Mouse (Mus musculus): ENCODE results near the gene Fam111a. TPM values are rescaled to one million over a fixed set of nuclear protein-coding genes. Genes with fewer than 3 reads are reported as not detected.

Fam111a gene
- polyA plus RNA-seq, 1 experiment from 2014 or later = 7.4 TPM

DNA sequence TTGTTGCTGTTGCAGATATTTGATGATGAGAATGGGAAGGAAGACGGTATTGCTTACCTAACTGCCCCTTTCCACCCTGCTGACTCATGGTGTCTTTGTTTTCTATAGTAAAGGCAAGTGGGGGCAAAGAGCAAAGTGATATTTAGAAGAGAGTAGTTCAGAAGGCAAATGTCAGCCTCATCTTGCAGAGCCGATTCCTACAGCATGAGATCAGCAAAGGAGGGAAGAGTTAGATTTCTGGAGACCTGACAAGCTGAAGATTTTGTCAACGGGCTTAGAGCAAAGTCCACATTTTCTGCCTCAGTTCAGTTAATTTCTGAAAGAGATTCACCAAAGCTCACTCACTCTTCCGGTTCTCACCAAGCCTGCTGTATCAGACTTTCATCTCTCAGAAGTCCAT, 87.6 kb downstream of the Fam111a start, which contains the start of gene Glyat:
Gene Glyat, plus strand, starts transcription at position 133 of the 400 bp plus-strand sequence.
- H3K27me3 ChIP-seq (replicated peaks; ENCODE audit: insufficient read depth, low read length) = no peaks in the 10 kb centered on the region
- no peak within 1 kb of the TSS for H3K4me3 ChIP-seq (ENCODE audit: low read depth, low read length)
- H3K36me3 ChIP-seq (ENCODE audit: insufficient read depth, low read length) = no peaks in the 10 kb centered on the region
- no peak for ATAC-seq
- H3K9me3 ChIP-seq (ENCODE audit: low read length) = no peaks in the 10 kb centered on the region
- WGBS = 68% methylated on average over 4 of the region's 4 CpGs
- H3K4me2 ChIP-seq (replicated peaks; ENCODE audit: low read depth, low read length) = no peak within 1 kb of the TSS
- H3K27ac ChIP-seq (ENCODE audit: low read length) = no peak within 1 kb of the TSS
- H3K4me1 ChIP-seq (ENCODE audit: insufficient read depth, low read depth, low read length) = no peaks in the 10 kb centered on the region
- TF ChIP-seq CTCF (IDR thresholded peaks at IDR 0.05) = no peak
- TF ChIP-seq EP300 (IDR thresholded peaks at IDR 0.05) = no peak
- no peak within 1 kb of the TSS for H3K9ac ChIP-seq (replicated peaks; ENCODE audit: low read depth)
- no peak for DNase-seq (ENCODE audit: low spot score)

DNA sequence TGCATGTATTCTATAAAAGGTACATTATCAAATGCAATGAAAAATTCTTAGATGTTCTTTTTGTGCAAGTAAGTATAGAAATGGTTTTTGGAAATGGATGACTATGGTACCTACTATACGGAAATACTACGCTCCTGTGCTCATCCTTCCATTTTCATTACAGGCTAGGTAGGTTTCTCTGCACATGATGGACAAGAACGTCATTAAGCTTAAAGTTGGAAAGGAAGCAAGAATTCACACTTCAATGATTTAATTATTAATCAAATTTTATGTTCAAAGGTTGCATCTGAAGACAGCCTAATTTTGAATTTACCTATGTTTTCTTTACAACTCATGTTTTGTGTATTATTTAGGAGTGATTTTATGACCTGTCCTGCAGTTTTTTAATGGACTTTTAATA, 88.7 kb downstream of the Fam111a start:
- H3K27ac ChIP-seq (ENCODE audit: low read length) = no peak overlapping the region
- H3K4me2 ChIP-seq (replicated peaks; ENCODE audit: low read depth, low read length) = no peak overlapping the region
- WGBS = 86% methylated on average over 3 of the region's 3 CpGs
- ATAC-seq (no peak), DNase-seq (ENCODE audit: low spot score) (no peak)
- no peaks in the 10 kb centered on the region for H3K27me3 ChIP-seq (replicated peaks; ENCODE audit: insufficient read depth, low read length)
- no peaks in the 10 kb centered on the region for H3K36me3 ChIP-seq (ENCODE audit: insufficient read depth, low read length)
- H3K4me3 ChIP-seq (ENCODE audit: low read depth, low read length) = no peak overlapping the region
- TF ChIP-seq CTCF (IDR thresholded peaks at IDR 0.05) (no peak), EP300 (IDR thresholded peaks at IDR 0.05) (no peak)
- H3K9me3 ChIP-seq (ENCODE audit: low read length) = no peaks in the 10 kb centered on the region
- no peaks in the 10 kb centered on the region for H3K4me1 ChIP-seq (ENCODE audit: insufficient read depth, low read depth, low read length)
- H3K9ac ChIP-seq (replicated peaks; ENCODE audit: low read depth) = no peak overlapping the region

DNA sequence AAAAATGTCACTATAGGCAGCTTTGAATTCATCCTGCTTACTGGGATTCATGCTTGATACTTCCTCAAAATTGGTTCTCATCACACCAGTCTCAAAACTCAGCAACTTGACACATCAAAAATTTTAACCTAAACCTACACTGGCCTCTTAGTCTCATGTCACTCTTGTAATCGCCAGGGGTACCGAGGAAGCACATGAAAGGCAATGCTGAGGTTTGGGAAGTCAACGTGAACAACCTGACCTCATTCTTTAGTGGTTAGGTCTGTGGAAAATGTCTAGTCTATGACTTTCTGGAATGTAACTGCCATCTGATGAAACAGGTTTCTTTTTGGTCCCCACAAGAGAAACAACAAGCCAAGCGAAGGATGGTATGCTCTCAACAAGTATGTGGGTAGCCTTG, 89.4 kb downstream of the Fam111a start:
- Histone ChIP-seq H3K4me3 (ENCODE audit: low read depth, low read length) (no peak overlapping the region), H3K36me3 (ENCODE audit: insufficient read depth, low read length) (no peaks in the 10 kb centered on the region), H3K4me1 (ENCODE audit: insufficient read depth, low read depth, low read length) (no peaks in the 10 kb centered on the region), H3K27ac (ENCODE audit: low read length) (no peak overlapping the region), H3K9ac (replicated peaks; ENCODE audit: low read depth) (no peak overlapping the region), H3K27me3 (replicated peaks; ENCODE audit: insufficient read depth, low read length) (no peaks in the 10 kb centered on the region), H3K4me2 (replicated peaks; ENCODE audit: low read depth, low read length) (no peak overlapping the region), H3K9me3 (ENCODE audit: low read length) (no peaks in the 10 kb centered on the region)
- WGBS = 77% methylated on average over 4 of the region's 4 CpGs
- TF ChIP-seq CTCF (IDR thresholded peaks at IDR 0.05) = no peak
- no peak for TF ChIP-seq EP300 (IDR thresholded peaks at IDR 0.05)
- ATAC-seq = no peak
- no peak for DNase-seq (ENCODE audit: low spot score)

DNA sequence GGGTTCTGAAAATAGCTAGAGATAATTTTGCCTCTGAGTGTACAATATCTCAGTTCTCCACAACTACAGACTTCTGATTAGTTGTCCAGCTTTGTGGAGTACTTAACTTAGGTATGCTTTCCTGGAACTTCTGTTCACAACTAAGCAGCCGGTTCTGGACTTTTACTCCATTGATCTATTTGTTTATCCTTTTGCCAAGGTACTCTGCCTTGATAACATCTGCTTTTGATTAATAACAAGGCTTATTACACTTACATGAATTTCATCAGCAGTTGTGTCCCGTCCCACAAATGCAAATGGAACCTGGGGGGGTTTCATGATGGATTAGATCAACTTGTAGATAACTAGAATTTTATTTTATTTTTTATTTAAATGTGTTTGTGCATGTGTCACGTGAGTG, 91.3 kb downstream of the Fam111a start:
- Histone ChIP-seq H3K36me3 (ENCODE audit: insufficient read depth, low read length) (no peaks in the 10 kb centered on the region), H3K9me3 (ENCODE audit: low read length) (no peaks in the 10 kb centered on the region), H3K4me1 (ENCODE audit: insufficient read depth, low read depth, low read length) (no peaks in the 10 kb centered on the region), H3K27ac (ENCODE audit: low read length) (no peak overlapping the region), H3K4me2 (replicated peaks; ENCODE audit: low read depth, low read length) (no peak overlapping the region), H3K27me3 (replicated peaks; ENCODE audit: insufficient read depth, low read length) (no peaks in the 10 kb centered on the region), H3K4me3 (ENCODE audit: low read depth, low read length) (no peak overlapping the region), H3K9ac (replicated peaks; ENCODE audit: low read depth) (no peak overlapping the region)
- ATAC-seq = no peak
- 66% methylated on average over 3 of the region's 3 CpGs for WGBS
- TF ChIP-seq EP300 (IDR thresholded peaks at IDR 0.05) (no peak), CTCF (IDR thresholded peaks at IDR 0.05) (no peak)
- DNase-seq (ENCODE audit: low spot score) = no peak

DNA sequence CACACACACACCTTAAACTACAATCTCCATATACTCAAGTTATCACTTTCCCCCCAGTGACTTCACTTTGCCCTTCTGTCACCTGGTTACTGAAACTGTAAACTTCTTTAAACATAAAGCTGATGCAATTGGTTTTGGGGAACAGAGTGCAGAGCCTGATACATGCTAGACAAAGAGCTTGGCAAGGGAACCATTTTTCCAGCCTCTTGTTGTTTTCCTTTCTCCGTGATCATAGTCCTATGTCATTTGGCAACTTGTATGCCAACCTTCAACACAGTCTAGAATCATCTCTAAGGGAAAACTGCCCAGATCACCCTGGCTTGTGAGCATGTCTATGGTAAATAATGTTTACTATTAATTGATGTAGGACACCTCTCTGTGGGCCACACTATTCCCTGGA, 92.5 kb downstream of the Fam111a start:
- Histone ChIP-seq H3K4me1 (ENCODE audit: insufficient read depth, low read depth, low read length) (no peaks in the 10 kb centered on the region), H3K9ac (replicated peaks; ENCODE audit: low read depth) (no peak overlapping the region), H3K4me2 (replicated peaks; ENCODE audit: low read depth, low read length) (no peak overlapping the region), H3K27me3 (replicated peaks; ENCODE audit: insufficient read depth, low read length) (no peaks in the 10 kb centered on the region), H3K27ac (ENCODE audit: low read length) (no peak overlapping the region), H3K4me3 (ENCODE audit: low read depth, low read length) (no peak overlapping the region), H3K9me3 (ENCODE audit: low read length) (no peaks in the 10 kb centered on the region), H3K36me3 (ENCODE audit: insufficient read depth, low read length) (no peaks in the 10 kb centered on the region)
- 71% methylated on average over 1 of the region's 1 CpGs for WGBS
- DNase-seq (ENCODE audit: low spot score) = no peak
- TF ChIP-seq EP300 (IDR thresholded peaks at IDR 0.05) (no peak), CTCF (IDR thresholded peaks at IDR 0.05) (no peak)
- ATAC-seq = no peak

Other genes with a start within 250 kb of the Fam111a start
- gene Olfr1436, start 246.6 kb upstream of the Fam111a start, polyA plus RNA-seq (2015; fragmentation: Nextera tagmentation; extraction: Ambion mirVana) = not detected in 2 replicates
- not detected in 2 replicates for gene Olfr1437, start 220.6 kb upstream of the Fam111a start, polyA plus RNA-seq (2015; fragmentation: Nextera tagmentation; extraction: Ambion mirVana)
- gene Olfr1438-ps1, start 209.8 kb upstream of the Fam111a start, polyA plus RNA-seq (2015; fragmentation: Nextera tagmentation; extraction: Ambion mirVana) = not detected in 2 replicates
- gene Olfr1440, start 158.5 kb upstream of the Fam111a start, polyA plus RNA-seq (2015; fragmentation: Nextera tagmentation; extraction: Ambion mirVana) = not detected in 2 replicates
- gene Olfr1441, start 128.3 kb upstream of the Fam111a start, polyA plus RNA-seq (2015; fragmentation: Nextera tagmentation; extraction: Ambion mirVana) = not detected in 2 replicates
- gene Pfpl, start 117.8 kb upstream of the Fam111a start, polyA plus RNA-seq (2015; fragmentation: Nextera tagmentation; extraction: Ambion mirVana) = not detected in 2 replicates
- gene Mpeg1, start 85.0 kb upstream of the Fam111a start, polyA plus RNA-seq (2015; fragmentation: Nextera tagmentation; extraction: Ambion mirVana) = 5.5 and 6.3 TPM in 2 replicates
- 8.4 and 8.7 TPM in 2 replicates for gene Dtx4, start 44.3 kb upstream of the Fam111a start, polyA plus RNA-seq (2015; fragmentation: Nextera tagmentation; extraction: Ambion mirVana)
- gene Gm4952, start 54.2 kb downstream of the Fam111a start, polyA plus RNA-seq (2015; fragmentation: Nextera tagmentation; extraction: Ambion mirVana) = not detected in 2 replicates
- gene Glyat, start 87.6 kb downstream of the Fam111a start, polyA plus RNA-seq (2015; fragmentation: Nextera tagmentation; extraction: Ambion mirVana) = not detected in 2 replicates
- not detected in 2 replicates for gene Olfr1442, start 124.7 kb downstream of the Fam111a start, polyA plus RNA-seq (2015; fragmentation: Nextera tagmentation; extraction: Ambion mirVana)
- gene Olfr1443, start 132.4 kb downstream of the Fam111a start, polyA plus RNA-seq (2015; fragmentation: Nextera tagmentation; extraction: Ambion mirVana) = not detected in 2 replicates
- gene Keg1, start 150.0 kb downstream of the Fam111a start, polyA plus RNA-seq (2015; fragmentation: Nextera tagmentation; extraction: Ambion mirVana) = not detected in 2 replicates
- gene Cntf, start 219.9 kb downstream of the Fam111a start, polyA plus RNA-seq (2015; fragmentation: Nextera tagmentation; extraction: Ambion mirVana) = 0.91 and 0.93 TPM in 2 replicates

Measured in lung, postnatal 0 days (tissue).